Mouse (Mus musculus) T-helper 2 cell (primary cell): ENCODE data around the gene Il6ra.

ENCODE experiments used
- in situ Hi-C: fragments of 300-600 bp; cut with MboI, MseI; formaldehyde crosslinking; loops from one replicate; pipeline ENCODE4 v1.15.1; 2025; ENCODE audit warnings: high pct_unique_total_duplicates

The Il6ra gene

DNA sequence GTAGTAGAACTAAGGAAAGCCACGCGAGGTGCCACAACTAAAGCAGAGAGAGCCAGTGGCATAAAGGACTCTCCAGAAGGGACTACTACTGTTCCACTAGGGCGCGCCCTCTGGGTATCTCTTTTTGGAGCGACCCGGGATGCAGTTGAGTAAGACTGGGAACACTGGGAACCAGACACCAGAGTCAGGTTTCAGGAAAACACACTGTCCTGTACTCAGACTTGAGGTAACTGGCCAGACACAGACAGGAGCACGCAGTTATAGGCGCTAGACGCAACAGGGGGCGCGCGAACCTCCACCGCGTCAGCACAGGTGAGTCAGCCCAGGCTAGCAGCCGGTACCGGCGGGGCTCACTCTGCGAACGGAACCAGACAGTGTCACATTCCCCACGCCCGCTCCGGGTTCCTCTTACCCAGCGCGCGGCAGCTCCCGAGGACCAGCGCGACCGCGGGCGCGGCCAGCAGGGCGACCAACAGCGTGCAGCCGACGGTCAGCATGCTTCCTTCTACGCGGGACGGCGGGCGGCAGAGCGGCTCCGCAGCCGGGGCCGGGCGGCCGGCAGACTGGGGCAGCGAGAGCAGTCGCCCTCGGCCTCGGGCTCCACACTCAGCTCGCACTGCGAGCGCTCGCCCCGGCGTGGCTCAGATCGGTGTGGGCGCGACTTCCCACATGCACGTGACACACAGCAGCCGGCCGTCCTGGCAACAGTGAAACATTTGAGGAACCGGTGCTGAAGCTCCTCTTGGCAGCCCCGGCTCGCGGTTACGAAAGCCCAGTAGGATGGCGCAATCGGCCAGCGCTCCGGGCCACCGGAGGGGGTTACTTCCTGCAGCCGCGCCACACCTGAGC is at the start of gene Il6ra:
Gene Il6ra, minus strand, starts transcription at position 654 of the 849 bp plus-strand sequence.
- in situ Hi-C loops, result no loop called here

DNA sequence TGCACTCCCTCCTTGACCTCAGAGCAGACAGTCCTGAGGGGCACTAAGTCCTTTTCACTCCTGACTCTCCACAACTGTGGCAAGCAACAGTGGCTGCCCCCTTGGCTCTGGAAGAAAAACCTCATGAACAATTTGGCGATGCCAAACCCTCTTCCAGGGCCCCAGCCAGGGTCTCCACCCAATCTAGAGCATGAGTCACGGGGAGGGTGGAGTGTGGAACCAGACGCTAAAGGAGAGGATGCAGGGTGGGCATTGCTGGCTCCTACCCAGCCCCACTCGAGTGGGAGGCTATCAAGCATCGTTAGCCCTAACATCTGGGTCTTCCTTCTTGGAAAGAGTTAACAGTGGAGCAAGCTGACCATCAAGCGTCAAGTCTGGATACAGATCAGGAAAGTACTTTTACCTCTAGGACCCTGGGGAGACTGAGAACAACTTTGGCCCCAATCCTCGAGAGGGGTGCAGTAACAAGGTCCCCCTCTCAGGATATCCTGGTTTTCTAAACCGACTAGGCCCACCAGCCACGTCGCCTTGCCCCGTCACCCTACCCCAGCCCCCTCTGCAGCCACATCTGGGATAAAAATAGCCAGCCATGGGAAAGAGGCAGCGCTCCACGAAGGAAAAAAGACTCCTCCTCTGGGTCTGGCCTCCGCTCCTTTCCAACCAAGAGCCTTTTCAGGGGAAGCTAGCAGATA is 49.2 kb upstream of the Il6ra start:
- in situ Hi-C loops, result no loop called here

- in situ Hi-C loops, result no loop called here
Observed at GRCm38 (mm10) chr3:89961436-89961835, 48.4 kb upstream of the Il6ra start.

DNA sequence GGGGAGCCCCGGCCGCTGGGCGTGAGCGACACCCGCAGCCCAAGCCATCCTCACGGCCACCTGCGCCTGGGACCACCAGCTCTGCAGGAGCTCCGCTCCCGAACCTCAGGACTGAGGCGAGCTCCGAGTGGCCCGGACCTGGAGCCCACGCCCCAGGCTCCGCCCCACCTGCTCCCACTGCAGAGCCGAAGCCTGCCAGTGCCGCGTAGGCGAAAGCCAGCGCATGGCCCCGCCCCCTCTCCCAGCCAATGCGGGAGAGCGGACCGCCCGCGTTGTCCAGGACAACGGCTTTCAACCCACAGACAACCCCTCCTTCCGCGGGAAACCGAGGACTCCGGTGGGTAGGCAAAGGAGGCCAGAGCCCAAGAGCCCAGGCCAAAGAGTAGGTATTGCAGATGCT is 47.5 kb upstream of the Il6ra start:
- in situ Hi-C loops, result no loop called here

GRCm38 (mm10) chr3:89959435-89959834 is 46.4 kb upstream of the Il6ra start:
- in situ Hi-C loops, result no loop called here

DNA sequence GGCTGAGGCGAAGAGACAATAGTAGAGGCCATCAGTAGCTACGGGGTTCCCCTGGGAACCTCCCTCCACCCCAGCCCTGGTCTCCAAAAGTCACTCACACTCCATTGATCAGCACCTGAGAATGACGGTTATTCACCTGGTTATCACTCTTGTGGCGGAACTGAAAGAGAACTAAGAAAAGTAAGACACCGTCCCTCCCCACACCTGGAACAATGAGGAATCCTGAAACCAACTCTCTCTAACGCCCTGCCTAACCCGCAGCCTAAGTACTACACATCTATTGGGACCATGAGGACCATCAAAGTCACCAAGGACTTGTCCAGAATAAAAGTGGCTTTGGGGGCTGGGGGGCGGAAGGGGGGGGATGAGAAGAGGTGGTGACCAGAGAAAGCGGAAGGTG is 44.9 kb upstream of the Il6ra start:
- in situ Hi-C loops, result no loop called here

GRCm38 (mm10) chr3:89956177-89956971 is 43.4 kb upstream of the Il6ra start:
- in situ Hi-C loops, result no loop called here

DNA sequence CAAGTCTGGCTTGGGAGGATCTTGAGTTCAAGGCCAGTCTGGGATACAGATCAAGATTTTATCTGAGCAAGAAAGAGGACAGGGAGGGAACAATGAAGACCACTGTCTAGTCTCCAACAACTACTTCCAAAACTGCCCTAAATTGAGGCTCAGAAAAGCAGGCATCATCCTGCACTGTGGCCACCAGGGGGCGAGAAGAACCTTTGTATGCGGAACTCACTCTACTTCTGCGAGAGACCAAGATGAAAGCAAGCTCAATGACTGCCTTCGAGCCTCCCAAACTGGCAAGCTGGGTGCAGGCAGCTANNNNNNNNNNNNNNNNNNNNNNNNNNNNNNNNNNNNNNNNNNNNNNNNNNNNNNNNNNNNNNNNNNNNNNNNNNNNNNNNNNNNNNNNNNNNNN is 40.4 kb upstream of the Il6ra start:
- in situ Hi-C loops, result no loop called here

DNA sequence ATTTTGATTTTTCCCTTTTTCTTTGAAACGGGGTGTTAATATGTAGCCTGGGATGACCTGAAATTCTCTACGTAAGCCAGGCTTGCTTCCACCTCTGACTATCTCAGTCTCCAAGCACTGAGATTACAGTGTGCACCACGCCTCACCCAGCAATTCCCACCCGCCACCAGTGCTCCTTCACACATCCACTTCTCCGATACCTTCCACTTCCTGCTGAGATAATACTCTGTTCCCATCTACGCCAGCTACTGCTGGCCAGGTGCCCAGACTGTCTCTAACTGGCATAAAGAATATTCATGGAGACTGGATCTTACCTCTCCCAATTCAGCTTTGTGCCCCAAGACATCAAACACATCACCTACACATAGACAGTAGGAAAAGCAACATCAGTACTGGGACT is 35.7 kb upstream of the Il6ra start:
- in situ Hi-C loops, result no loop called here

- in situ Hi-C loops, result no loop called here
Observed at GRCm38 (mm10) chr3:89948021-89948420, 35.0 kb upstream of the Il6ra start.

- in situ Hi-C loops, result no loop called here
Observed at GRCm38 (mm10) chr3:89945026-89945425, 32.0 kb upstream of the Il6ra start.

GRCm38 (mm10) chr3:89942894-89943293 is 29.9 kb upstream of the Il6ra start:
- in situ Hi-C loops, result loop anchor here (5.0 kb wide), 1 partner anchor 69 kb away; no protein-coding TSS in a partner anchor

GRCm38 (mm10) chr3:89936495-89936894 is 23.5 kb upstream of the Il6ra start:
- in situ Hi-C loops, result loop anchor here (10.0 kb wide), 1 partner anchor 1232 kb away; no protein-coding TSS in a partner anchor

DNA sequence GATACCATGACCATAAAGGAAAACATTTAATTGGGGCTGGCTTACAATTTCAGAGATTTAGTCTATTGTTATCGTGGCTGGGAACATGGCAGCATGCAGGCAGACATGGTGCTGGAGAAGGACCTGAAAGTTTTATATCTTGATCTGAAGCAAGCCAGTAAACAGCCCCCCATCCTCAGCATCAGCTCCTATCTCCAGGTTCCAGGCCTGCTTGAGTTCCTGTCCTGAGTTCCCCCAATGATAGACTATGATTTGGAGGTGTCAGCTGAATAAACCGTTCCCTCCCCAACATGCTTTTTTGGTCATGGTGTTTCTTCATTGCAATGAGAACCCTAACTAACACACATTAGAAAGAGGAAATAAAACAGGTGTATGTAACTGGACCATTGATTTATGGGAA is 19.9 kb upstream of the Il6ra start:
- in situ Hi-C loops, result loop anchor here (10.0 kb wide), 1 partner anchor 1228 kb away; no protein-coding TSS in a partner anchor

GRCm38 (mm10) chr3:89928956-89929355 is 16.0 kb upstream of the Il6ra start:
- in situ Hi-C loops, result no loop called here

GRCm38 (mm10) chr3:89926440-89926839 is 13.4 kb upstream of the Il6ra start:
- in situ Hi-C loops, result no loop called here

- in situ Hi-C loops, result no loop called here
Observed at GRCm38 (mm10) chr3:89920711-89921110, 7.7 kb upstream of the Il6ra start.

DNA sequence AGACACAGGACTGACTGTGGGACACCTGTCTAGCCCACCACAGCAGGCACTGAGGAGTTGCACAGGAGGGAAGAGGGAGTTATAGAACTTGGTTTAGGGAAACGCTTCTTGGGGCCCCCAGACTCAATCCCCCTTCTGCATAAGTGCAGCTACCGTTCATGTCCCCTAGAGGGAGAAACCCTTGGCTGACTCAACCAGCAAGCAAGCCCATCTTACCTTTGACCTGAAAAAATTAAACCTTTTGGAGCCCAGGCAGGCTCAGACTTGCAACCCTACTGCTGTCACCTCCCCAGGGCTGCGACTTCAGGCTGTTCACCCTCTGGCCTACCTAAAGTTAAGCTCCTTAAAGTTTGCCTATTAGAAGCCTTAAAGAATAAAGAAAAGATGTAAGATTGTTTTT is 4.4 kb upstream of the Il6ra start:
- in situ Hi-C loops, result no loop called here

DNA sequence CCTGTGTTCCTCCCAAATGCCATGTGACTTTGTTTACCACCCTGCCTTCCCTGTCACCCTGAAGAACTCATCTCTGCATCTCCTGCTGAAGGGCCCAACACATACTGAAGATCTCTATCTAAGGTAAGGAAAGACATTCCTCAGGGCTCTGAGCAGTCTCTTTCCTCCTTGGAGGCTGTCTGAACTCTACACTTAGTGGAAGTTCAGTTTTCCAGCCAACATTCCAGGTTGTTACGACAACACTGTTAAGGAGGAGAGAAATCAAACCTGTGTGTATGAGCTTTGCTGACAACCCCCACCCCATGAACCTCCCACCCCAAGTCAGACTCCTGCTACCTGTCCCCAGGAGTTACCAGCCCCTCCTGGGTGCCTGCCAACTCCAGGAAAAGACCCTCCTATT is 3.6 kb upstream of the Il6ra start:
- in situ Hi-C loops, result no loop called here

DNA sequence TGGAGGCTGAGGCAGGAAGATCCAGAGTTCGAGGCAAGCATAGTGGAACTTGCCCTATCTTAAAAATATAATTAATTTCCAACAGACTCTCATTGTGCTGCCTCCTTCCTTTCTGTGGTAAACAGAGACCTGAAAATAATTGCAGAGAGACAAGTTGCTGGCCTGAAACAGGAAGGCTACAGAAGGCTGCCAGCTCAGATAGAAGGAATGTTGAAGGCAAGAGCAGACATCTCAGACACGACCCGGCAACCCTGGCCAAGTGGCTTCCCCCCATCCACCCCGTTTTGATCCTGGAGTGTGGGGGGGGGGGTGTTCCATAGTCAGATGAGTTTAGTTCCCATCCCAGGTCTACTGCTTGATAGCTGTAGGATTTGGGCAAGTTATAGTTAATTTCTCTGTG is 1.7 kb upstream of the Il6ra start:
- in situ Hi-C loops, result no loop called here

DNA sequence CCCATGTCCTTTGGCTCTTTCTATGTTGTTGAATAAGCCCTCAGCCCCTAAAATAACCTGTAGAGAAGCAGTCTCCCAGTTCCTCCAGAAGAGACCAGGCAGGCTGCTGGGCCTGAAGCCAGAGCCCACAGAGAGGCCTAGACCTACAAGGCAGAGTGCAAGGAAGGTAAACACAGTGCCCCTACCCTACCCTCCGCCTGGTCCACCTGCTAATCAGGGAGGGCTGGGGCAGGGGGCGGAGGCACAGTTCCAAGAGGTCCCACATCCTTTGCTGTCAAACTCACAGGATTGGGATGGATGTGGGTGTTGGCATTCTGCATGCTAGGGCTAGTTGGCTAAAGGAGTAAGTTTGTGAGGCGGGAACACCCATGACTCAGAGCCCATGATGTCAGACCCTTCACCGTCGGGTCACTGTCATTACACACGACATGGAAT is 871 bp downstream of the Il6ra start:
- in situ Hi-C loops, result no loop called here

DNA sequence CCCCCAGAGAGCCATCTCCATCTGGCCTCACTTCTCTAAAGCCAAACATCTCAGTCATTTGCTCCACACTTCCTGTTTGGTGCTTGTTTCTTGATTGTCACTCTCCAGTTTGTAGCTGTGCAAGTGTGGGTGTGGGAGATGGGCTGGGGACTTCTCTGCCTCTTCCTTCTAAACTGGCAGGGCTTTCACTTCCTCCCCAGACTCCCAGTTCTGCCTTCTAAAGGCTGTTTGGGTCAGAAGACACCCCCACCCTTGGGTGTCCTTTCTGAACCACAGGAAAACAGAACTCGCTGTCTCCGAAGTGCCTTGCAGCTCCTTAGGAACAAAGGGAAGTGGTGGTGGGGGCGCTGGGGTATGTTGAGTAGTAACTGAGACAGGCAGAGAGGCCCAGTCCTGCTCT is 1.8 kb downstream of the Il6ra start:
- in situ Hi-C loops, result no loop called here
